Mouse (Mus musculus) testis, adult 10 weeks (tissue): Measurements from ENCODE around the gene Gm18336. TPM values are rescaled to one million over a fixed set of nuclear protein-coding genes. Genes with fewer than 3 reads are reported as not detected.

Experiments used
- polyA plus RNA-seq: library from polyadenylated mRNA; stranded (reverse); fragments of 350-450 nt; fragmentation: Illumina TruSeq; extraction: RNeasy Lipid Tissue Mini Kit (QIAGEN cat#74804); gene quantifications from one replicate; pipeline ENCODE4 v1.2.3, GENCODE M21; 2014; ENCODE audit warnings: low read depth, low replicate concordance

Gm18336 gene
- polyA plus RNA-seq = 0.17 TPM

DNA sequence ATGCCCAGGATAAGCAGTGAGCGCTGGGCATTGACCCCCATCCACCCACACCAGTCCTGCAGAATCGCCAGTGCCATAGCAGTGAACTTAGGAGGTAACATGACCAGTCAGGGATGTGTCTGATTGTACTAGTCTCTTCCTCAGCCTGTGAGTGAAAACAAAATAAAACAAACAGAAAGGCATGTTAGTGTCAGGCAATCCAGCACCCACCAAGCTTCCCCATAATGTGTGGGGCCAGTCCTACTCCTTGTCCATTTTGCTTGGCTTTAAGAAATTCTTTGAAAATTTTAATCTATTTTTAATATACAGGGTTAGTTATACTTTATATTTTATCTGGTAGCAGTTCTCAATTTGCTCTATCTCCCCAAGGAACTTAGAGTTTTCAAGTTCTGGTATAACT, at the start of gene Gm18336:
TSS of gene Gm18336 (minus strand) at position 101 of the 400 bp plus-strand sequence.

GRCm38 (mm10) chrX:73435252-73435651, 36.7 kb upstream of the Gm18336 start, which contains the start of gene Trex2:
TSS of gene Trex2 (minus strand) at chrX:73435344.

GRCm38 (mm10) chrX:73410880-73411517, 12.5 kb upstream of the Gm18336 start, which contains the start of gene Zfp92:
TSS of gene Zfp92 (plus strand) at chrX:73411096.

Other genes starting within 250 kb of the Gm18336 start
- gene Xlr5b, start 249.9 kb downstream of the Gm18336 start, polyA plus RNA-seq = 11.0 TPM
- gene DXBay18, start 249.3 kb downstream of the Gm18336 start, polyA plus RNA-seq = 0.21 TPM
- gene Spin2d, start 221.7 kb downstream of the Gm18336 start, polyA plus RNA-seq = 0.87 TPM
- gene Xlr3b, start 206.5 kb downstream of the Gm18336 start, polyA plus RNA-seq = 3.6 TPM
- gene Xlr4b, start 184.4 kb downstream of the Gm18336 start, polyA plus RNA-seq = 10.5 TPM
- 1.8 TPM for gene F8a, start 170.4 kb downstream of the Gm18336 start, polyA plus RNA-seq
- gene Xlr4c, start 155.6 kb downstream of the Gm18336 start, polyA plus RNA-seq = 12.6 TPM
- 7.0 TPM for gene Xlr3c, start 133.3 kb downstream of the Gm18336 start, polyA plus RNA-seq
- 10.8 TPM for gene Xlr5a, start 105.8 kb downstream of the Gm18336 start, polyA plus RNA-seq
- gene Xlr5c, start 105.8 kb downstream of the Gm18336 start, polyA plus RNA-seq = 11.1 TPM
- gene Gm45015, start 61.9 kb downstream of the Gm18336 start, polyA plus RNA-seq = not detected
- gene Zfp275, start 56.1 kb downstream of the Gm18336 start, polyA plus RNA-seq = 12.5 TPM
- gene Zfp92, start 12.4 kb upstream of the Gm18336 start, polyA plus RNA-seq = 0.18 TPM
- not detected for gene Trex2, start 36.6 kb upstream of the Gm18336 start, polyA plus RNA-seq
- gene Haus7, start 60.3 kb upstream of the Gm18336 start, polyA plus RNA-seq = 20.2 TPM
- gene Bgn, start 84.9 kb upstream of the Gm18336 start, polyA plus RNA-seq = 29.6 TPM
- gene Atp2b3, start 104.3 kb upstream of the Gm18336 start, polyA plus RNA-seq = 0.60 TPM
- 0.17 TPM for gene Dusp9, start 240.7 kb upstream of the Gm18336 start, polyA plus RNA-seq